Mouse (Mus musculus) lung, embryonic 16.5 days (tissue): ENCODE results near the gene C8a. TPM values are rescaled to one million over a fixed set of nuclear protein-coding genes. Genes with fewer than 3 reads are reported as not detected.

Experiments
- ATAC-seq: fragments of 200-750 bp; cut with Nextera tagmentation; 2 replicates; pipeline ENCODE4 v1.8.0; 2017; ENCODE audit warnings: low read depth, mild to moderate bottlenecking, moderate library complexity
- H3K27ac ChIP-seq: fragments of 300-500 bp; sonication (generic); 2 replicates; pipeline ENCODE4 v1.5.1; 2014; ENCODE audit warnings: mild to moderate bottlenecking, control low read depth, low read length
- H3K27me3 ChIP-seq: fragments of 300-500 bp; sonication (generic); 2 replicates; pipeline ENCODE4 v1.6.1; 2014; ENCODE audit warnings: low read depth, low read length, mixed read lengths; ENCODE audit not compliant: control insufficient read depth, insufficient read depth
- H3K36me3 ChIP-seq: fragments of 300-500 bp; sonication (generic); 2 replicates; pipeline ENCODE4 v1.6.1; 2014; ENCODE audit warnings: low read length; ENCODE audit not compliant: control insufficient read depth, insufficient read depth
- H3K4me1 ChIP-seq: fragments of 300-500 bp; sonication (generic); replicated peaks from 2 replicates; pipeline ENCODE4 v1.6.1; 2014; ENCODE audit warnings: low read length, mixed read lengths; ENCODE audit not compliant: control insufficient read depth, insufficient read depth
- H3K4me2 ChIP-seq: fragments of 300-500 bp; sonication (generic); 2 replicates; pipeline ENCODE4 v1.6.1; 2014; ENCODE audit warnings: low read depth, low read length, control low read depth
- H3K4me3 ChIP-seq: fragments of 300-500 bp; sonication (generic); 2 replicates; pipeline ENCODE4 v1.5.1; 2014; ENCODE audit warnings: mild to moderate bottlenecking, low read length, control low read depth
- H3K9ac ChIP-seq: fragments of 300-500 bp; sonication (generic); 2 replicates; pipeline ENCODE4 v1.6.1; 2014; ENCODE audit warnings: low read length, control low read depth
- H3K9me3 ChIP-seq: fragments of 300-500 bp; sonication (generic); 2 replicates; pipeline ENCODE4 v1.6.1; 2016; ENCODE audit warnings: low read length; ENCODE audit not compliant: control insufficient read depth
- WGBS: fragments of 180-500 bp; shearing (Covaris S2); extraction: QIAGEN DNeasy Blood & Tissue Kit; methylation state at CpG from one replicate; pipeline ENCODE4 v1.1.7; 2014; 5-methylcytosine and 5-hydroxymethylcytosine counted together
- polyA plus RNA-seq: library from polyadenylated mRNA; unstranded; fragments of >200 nt; fragmentation: Nextera tagmentation; extraction: Ambion mirVana; gene quantifications from 2 replicates; pipeline ENCODE4 v1.2.1, GENCODE M21; 2015

Gene C8a
- polyA plus RNA-seq, 1 experiment from 2014 or later, result 0.06 TPM

DNA sequence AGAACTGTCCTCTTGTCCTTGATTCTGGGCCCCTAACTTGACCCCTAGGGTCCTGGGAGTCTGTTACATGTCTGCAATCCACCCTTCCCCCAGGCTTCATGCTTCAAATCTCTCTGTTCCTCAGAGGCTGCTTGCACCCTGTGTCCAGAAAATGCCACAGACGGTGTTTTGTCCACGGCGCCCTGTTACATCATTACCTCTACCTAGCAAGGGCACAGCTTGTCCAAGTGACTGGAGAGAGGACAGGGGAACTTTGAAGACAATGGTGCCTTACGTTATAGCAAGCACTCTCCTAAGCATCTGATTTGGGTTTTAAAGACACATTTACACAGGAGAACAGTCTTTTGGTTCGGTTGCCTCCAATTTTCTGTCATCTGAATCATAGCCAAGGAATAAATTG is 17.4 kb upstream of the C8a start:
- H3K27me3 ChIP-seq, result no peaks in the 10 kb centered on the region
- no peak overlapping the region for H3K9ac ChIP-seq
- no peak for ATAC-seq
- H3K4me2 ChIP-seq, result no peak overlapping the region
- no peaks in the 10 kb centered on the region for H3K9me3 ChIP-seq
- WGBS, result 65% methylated on average over 5 of the region's 5 CpGs
- no peaks in the 10 kb centered on the region for H3K4me1 ChIP-seq
- no peak overlapping the region for H3K27ac ChIP-seq
- no peaks in the 10 kb centered on the region for H3K36me3 ChIP-seq
- no peak overlapping the region for H3K4me3 ChIP-seq

DNA sequence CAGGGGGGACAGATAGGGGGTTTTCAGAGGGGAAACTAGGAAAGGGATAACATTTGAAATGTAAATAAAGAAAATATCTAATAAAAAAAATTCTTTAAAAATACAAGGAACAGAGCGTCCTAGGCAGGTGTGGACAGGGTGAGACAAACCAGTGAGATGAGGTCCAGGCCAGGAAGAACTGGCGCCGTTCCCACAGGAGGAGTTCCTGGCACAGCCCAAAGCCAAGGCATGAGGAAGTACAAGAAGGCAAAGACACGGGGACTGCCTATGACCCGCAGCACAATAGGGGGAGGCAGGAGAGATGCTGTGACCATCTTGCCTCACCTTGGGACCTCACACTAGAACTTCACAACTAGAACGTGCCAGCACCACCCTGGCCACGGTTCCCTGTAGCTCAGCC is 15.5 kb upstream of the C8a start:
- Histone ChIP-seq H3K4me3 (no peak overlapping the region), H3K4me1 (peaks cover 2% of the 10 kb centered on the region; the same call in 1 of the 2 replicates), H3K9me3 (no peaks in the 10 kb centered on the region), H3K27ac (no peak overlapping the region), H3K27me3 (no peaks in the 10 kb centered on the region), H3K4me2 (no peak overlapping the region), H3K9ac (no peak overlapping the region), H3K36me3 (no peaks in the 10 kb centered on the region)
- 69% methylated on average over 7 of the region's 7 CpGs for WGBS
- ATAC-seq, result no peak

DNA sequence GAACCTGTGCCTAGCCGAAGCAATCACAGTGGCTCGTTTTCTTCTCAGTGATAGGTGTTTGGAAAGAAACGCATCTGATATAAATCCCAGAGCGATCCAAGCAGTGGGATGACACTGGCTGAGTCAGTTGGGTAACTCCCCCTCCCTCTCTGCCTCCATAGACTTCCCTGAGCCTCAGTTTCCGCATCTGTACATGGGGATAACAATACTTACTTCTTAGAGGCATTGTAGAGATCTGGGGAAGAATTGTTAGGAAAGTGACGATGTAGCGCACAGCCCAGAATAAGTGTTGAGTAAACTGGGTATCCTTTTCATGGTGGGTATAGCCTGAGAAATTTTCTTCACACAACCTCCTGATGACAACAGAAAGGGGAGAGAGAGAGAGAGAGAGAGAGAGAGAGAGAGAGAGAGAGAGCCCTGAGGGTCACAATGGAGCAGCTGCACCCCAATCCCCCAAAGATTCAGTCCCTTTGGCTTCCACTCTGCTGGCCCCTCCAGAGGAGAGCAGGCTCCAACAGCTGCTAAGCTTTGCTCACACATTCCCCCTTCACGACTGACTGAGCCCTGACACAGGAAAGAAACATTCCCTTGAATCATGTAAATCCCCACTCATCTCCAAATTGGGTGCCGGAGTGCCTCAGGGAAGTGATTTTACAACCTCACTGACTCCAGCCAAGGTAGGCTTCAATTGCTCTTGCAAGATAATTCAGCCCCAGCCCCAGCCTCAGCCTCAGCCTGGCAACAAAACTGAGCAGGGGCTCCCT is 12.5 kb upstream of the C8a start:
- ATAC-seq, result peak; percentile 88
- Histone ChIP-seq H3K36me3 (no peaks in the 10 kb centered on the region), H3K9me3 (no peaks in the 10 kb centered on the region), H3K27me3 (no peaks in the 10 kb centered on the region), H3K9ac (no peak overlapping the region), H3K27ac (no peak overlapping the region), H3K4me1 (peaks cover 2% of the 10 kb centered on the region; the same call in 1 of the 2 replicates), H3K4me2 (no peak overlapping the region), H3K4me3 (no peak overlapping the region)
- 59% methylated on average over 9 of the region's 9 CpGs for WGBS

DNA sequence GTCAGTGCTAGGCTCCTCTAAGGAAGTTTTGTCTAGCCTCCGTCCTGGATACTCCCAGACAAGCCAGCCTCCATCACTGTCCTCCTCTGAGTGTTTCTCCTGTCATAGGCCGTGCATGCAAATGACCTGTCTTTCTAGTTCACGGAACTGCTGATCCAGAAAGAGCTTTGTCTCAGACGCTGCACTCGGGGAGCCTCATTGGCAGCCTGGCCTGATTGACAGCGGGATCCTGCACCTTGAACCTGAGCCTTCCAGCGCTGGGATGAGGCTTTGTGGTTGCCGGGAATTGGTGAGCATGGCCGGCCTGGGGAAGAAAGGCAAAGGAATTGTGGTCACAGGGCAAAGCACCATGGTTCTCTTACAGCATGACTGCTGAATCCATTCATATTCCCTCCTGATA is 11.3 kb upstream of the C8a start:
- Histone ChIP-seq H3K4me1 (peaks cover 2% of the 10 kb centered on the region; the same call in 1 of the 2 replicates), H3K4me3 (no peak overlapping the region), H3K9ac (no peak overlapping the region), H3K9me3 (no peaks in the 10 kb centered on the region), H3K36me3 (no peaks in the 10 kb centered on the region), H3K27me3 (no peaks in the 10 kb centered on the region), H3K27ac (no peak overlapping the region), H3K4me2 (no peak overlapping the region)
- no peak for ATAC-seq
- WGBS, result 72% methylated on average over 9 of the region's 9 CpGs

DNA sequence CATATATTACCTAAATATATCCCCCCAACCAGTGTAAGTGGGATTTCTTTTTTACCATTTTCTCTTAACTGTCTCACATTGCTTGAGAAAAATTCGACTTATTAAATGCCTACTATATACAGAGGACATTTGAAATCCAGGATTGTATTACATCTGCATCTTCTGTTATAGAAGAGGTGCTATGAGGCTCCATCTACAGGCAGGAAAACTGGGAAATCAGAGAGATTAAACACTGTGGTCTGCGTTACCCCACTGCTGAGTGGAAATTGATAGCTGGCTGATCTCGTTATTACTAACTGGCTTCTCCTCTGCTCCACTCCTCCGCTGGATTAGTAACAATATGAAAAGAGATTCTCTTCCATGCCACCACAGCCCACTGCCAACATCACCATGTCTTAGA is 366 bp downstream of the C8a start:
- ATAC-seq, result no peak
- Histone ChIP-seq H3K4me2 (no peak overlapping the region), H3K9ac (no peak overlapping the region), H3K9me3 (no peaks in the 10 kb centered on the region), H3K36me3 (no peaks in the 10 kb centered on the region), H3K27me3 (no peaks in the 10 kb centered on the region), H3K4me1 (no peaks in the 10 kb centered on the region), H3K27ac (no peak overlapping the region), H3K4me3 (no peak overlapping the region)
- WGBS, result 62% methylated on average over 4 of the region's 4 CpGs

DNA sequence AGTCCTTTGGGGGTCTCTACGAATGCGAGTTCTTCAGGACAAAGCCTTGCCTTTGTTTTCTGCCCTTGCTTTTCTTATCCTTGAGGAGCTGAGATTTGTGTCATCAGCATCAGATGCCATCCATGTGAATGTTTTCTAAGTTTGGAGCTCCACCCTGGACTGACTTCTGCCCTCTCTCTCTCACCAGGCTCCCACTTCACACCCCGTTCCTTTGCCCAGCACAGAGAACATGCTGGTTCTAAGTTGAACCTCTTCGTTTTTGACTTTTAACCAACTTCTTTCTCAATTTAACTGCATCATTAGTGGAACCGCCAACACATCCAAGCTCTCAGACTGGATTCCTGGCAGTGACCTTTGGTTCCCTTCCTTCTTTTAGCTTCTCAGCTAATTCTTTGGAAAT is 6.0 kb downstream of the C8a start:
- Histone ChIP-seq H3K36me3 (no peaks in the 10 kb centered on the region), H3K4me1 (no peaks in the 10 kb centered on the region), H3K27ac (no peak overlapping the region), H3K4me3 (no peak overlapping the region), H3K4me2 (no peak overlapping the region), H3K9ac (no peak overlapping the region), H3K27me3 (no peaks in the 10 kb centered on the region), H3K9me3 (no peaks in the 10 kb centered on the region)
- ATAC-seq, result no peak
- 82% methylated on average over 5 of the region's 5 CpGs for WGBS

DNA sequence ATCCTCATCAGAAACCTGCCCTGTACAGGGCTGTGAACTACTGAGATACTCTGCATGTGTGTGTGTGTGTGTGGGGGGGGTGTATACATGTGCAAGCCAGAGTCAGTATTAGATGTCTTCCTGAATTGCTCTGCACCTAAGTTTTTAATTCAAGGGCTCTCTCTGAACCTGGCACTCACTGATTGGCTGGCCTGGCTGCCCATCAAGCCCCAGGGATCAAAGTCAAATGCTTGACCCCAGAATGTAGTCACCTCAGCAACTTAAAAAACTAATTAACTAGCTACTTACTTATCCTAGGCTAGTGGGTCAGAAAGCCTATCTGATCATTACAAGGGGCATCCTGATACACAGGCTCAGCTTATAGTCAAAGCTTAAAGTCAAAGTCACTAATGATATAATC is 6.6 kb downstream of the C8a start:
- no peaks in the 10 kb centered on the region for H3K4me1 ChIP-seq
- no peak for ATAC-seq
- H3K4me3 ChIP-seq, result no peak overlapping the region
- no peak overlapping the region for H3K27ac ChIP-seq
- no peak overlapping the region for H3K4me2 ChIP-seq
- H3K9ac ChIP-seq, result no peak overlapping the region
- no peaks in the 10 kb centered on the region for H3K36me3 ChIP-seq
- no peaks in the 10 kb centered on the region for H3K9me3 ChIP-seq
- H3K27me3 ChIP-seq, result no peaks in the 10 kb centered on the region

DNA sequence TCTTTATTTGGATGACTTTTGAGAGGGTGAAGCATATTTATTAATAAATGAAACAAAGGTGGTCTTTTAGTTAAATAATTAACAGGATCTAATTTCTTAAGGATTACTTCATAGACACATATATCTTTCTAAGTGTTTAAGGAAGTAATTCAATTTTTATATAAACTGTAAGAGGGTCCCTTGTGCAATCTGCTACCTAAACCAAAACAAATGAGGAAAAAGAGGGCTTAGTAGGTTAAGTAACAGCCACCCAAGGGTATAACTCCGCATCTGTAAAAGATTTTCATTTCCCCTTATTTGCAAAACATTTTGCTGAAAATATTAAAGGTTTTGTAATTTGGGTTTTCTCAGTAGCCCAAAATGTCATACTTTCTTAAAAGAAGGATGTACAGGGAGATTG is 11.8 kb downstream of the C8a start:
- no peaks in the 10 kb centered on the region for H3K4me1 ChIP-seq
- H3K4me2 ChIP-seq, result no peak overlapping the region
- no peaks in the 10 kb centered on the region for H3K9me3 ChIP-seq
- no peak overlapping the region for H3K9ac ChIP-seq
- ATAC-seq, result no peak
- H3K4me3 ChIP-seq, result no peak overlapping the region
- no peak overlapping the region for H3K27ac ChIP-seq
- H3K36me3 ChIP-seq, result no peaks in the 10 kb centered on the region
- no peaks in the 10 kb centered on the region for H3K27me3 ChIP-seq
- WGBS, result 90% methylated on average over 1 of the region's 1 CpGs

DNA sequence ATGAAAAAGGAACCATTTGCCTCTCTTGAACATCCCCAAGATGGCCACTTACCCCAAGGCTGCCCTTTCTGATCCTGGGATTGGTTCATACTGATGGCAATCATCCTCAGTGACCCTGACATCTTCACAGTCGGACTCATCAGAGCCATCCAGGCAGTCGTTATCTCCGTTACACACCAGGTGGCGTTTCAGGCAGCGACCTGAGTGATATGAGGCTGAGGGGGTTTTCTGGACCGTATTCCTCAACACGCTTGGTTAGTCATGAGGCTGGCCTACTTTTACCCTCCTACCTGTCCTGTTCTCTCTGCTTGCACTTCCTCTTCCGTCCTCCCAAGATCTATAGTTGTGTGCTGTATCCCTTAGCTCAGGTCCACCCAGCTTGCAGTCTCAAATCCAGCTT is 15.0 kb downstream of the C8a start:
- Histone ChIP-seq H3K9me3 (no peaks in the 10 kb centered on the region), H3K4me1 (no peaks in the 10 kb centered on the region), H3K27me3 (no peaks in the 10 kb centered on the region), H3K4me3 (no peak overlapping the region), H3K9ac (no peak overlapping the region), H3K27ac (no peak overlapping the region), H3K36me3 (no peaks in the 10 kb centered on the region), H3K4me2 (no peak overlapping the region)
- 74% methylated on average over 8 of the region's 8 CpGs for WGBS
- ATAC-seq, result no peak

DNA sequence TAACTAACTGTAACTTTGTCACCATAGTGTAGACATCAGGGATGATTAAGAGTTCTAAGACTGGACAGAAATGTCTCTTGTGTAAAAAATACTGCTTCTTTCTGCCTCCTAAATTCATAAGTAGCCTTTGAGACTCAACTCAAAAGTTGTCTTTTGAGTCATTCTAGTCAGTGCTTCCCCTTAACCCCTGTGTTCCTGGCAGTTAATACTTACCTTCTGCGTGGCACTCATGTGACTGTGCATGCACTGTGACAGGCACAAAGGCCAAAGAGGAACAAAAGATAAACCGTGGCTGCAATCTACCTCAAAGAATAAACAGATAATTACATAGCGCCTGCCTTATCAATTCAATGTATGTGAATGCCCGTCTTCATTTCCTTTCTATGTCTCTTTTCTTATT is 18.4 kb downstream of the C8a start:
- H3K27me3 ChIP-seq, result no peaks in the 10 kb centered on the region
- no peak overlapping the region for H3K27ac ChIP-seq
- no peaks in the 10 kb centered on the region for H3K36me3 ChIP-seq
- H3K4me1 ChIP-seq, result no peaks in the 10 kb centered on the region
- H3K9me3 ChIP-seq, result no peaks in the 10 kb centered on the region
- H3K9ac ChIP-seq, result no peak overlapping the region
- no peak overlapping the region for H3K4me3 ChIP-seq
- WGBS, result 52% methylated on average over 4 of the region's 4 CpGs
- no peak overlapping the region for H3K4me2 ChIP-seq
- no peak for ATAC-seq
